Mouse (Mus musculus) left cerebral cortex, adult 9 months (tissue): ENCODE measurements around the gene Pole3.

Experiments
- DNase-seq, 2 experiments: peaks; one replicate each; pipeline ENCODE4 v3.0.0; 2022; ENCODE audit warnings: low spot score in 2 of 2

Gene Pole3

GRCm38 (mm10) chr4:62524651-62525488 is at the start of gene Pole3, which contains the start of gene 4933430I17Rik:
TSS of gene Pole3 (minus strand) at chr4:62525068.
TSS of gene 4933430I17Rik (plus strand) at chr4:62525369.
- DNase-seq, result peak; percentile 93 to 97

- no peak for DNase-seq
These were observed 45.2 kb upstream of the Pole3 start for GRCm38 (mm10) chr4:62570029-62570428.

- no peak for DNase-seq
These were observed 44.7 kb upstream of the Pole3 start for GRCm38 (mm10) chr4:62569603-62570002.

DNA sequence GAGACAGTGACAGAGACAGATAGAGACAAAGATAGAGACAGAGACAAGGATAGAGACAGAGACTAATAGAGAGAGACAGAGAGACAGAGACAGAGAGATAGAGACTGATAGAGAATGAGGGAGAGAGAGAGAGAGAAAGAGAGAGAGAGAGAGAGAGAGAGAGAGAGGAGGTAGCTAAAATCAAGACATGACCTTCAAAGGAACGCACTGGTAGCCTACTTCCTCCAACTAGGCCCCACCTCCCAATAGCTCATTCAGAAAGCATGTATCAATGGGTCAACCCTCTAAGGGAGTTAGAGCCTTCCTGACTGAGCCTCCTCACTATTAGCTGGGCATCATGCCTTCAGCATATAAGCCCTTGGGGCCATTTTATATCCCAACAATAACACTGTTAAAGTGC is 43.5 kb upstream of the Pole3 start:
- DNase-seq, result no peak

DNA sequence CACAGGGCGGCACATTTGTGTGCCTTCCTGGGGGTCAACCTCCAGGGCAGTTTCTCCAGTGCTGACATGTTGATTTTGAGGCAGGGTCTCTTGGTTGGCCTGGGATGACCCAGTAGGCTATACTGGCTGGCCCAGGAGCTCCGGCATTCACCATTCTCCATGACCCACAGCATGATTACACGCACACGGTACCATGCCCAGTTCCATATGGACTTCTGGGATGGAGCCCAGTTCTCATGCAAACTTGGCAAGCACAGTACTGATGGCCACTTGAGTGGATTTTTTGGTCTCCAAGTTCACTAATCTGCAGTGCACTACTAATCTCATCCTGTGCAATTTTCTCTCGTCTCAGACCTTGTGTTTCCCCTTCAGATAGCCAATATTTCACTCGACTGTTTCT is 42.8 kb upstream of the Pole3 start:
- no peak for DNase-seq

DNA sequence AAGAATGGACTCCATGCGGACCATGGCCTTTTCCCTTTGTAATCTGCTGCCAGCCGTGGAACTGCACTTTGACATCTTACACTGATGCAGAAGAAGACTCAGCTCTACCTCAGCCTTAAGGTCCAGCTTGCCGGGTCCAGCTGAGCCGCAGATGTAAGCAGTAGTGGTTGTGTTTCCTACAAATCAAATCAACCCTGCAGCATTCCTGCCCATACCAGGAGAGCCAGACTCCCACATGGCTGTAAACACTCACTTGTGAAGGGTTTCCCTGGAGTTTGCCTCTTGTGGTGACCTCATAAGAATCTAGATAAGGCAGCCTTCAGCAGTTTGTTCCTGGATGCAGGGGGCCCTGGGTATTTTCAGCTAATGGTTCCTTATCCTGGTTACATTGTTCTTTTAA is 41.7 kb upstream of the Pole3 start:
- no peak for DNase-seq

DNA sequence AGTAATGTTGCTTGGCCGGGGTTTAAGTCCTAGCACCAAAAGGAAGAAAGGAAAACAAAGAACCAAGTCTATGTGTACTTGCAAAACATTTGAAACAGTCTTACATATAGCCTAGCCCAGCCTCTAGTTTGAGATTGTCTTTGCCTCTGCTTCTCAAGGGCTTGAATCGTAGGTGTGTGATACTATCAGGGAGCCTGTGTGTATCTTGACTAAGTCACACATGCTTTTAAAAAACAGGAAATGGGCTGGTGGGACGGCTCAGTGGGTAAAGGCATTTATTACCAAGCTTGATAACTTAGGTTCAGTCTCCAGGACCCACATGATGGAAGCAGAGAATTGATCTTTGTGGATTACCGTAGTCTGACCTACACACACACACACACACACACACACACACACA is 37.1 kb upstream of the Pole3 start:
- DNase-seq, result no peak

DNA sequence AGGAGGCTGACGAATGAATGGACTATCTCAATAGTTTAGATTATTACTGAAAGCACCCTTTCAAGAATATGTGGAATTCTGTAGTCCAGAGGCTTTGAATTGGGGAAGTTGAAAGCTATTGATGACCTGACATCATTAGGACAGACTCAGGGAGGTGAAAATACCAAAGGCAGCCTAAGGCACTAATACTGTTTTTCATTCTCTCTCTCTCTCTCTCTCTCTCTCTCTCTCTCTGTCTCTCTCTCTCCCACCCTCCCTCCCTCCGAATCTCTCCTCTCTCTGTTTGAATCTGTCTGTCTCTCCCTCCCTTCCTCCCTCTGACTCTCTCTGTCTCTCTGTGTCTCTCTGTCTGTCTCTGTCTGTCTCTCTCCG is 36.7 kb upstream of the Pole3 start:
- DNase-seq, result no peak

DNA sequence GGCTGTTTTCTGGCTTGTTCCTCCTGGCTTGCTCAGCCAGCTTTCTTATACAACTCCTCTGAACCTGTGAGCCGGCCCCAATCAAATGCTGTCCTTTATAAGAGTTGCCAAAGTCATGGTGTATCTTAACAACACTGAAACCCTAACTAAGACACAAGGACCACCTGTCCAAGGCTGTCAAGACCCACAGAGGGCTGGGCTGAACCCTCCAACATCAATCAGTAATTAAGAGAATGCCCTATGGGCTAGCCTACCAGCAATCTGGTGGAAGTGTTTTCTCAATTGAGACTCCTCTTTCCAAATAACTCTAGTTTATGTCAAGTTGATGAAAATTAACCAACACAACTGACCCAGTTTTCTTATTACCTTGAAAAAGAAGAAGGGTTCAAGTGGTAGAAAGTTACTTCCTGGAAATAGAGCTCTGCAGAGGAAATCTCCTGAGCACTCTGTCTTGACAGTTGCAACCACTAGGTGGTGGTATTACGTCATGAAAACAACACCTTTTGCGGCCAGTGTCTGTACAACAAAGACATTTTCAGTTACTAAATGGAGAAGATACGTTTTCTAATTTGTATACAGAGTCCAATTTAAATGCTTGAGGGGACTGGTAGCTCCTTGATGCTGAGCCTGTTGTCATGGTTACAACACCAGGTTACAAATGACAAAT is 36.2 kb upstream of the Pole3 start:
- peak; percentile 42 to 83 for DNase-seq

DNA sequence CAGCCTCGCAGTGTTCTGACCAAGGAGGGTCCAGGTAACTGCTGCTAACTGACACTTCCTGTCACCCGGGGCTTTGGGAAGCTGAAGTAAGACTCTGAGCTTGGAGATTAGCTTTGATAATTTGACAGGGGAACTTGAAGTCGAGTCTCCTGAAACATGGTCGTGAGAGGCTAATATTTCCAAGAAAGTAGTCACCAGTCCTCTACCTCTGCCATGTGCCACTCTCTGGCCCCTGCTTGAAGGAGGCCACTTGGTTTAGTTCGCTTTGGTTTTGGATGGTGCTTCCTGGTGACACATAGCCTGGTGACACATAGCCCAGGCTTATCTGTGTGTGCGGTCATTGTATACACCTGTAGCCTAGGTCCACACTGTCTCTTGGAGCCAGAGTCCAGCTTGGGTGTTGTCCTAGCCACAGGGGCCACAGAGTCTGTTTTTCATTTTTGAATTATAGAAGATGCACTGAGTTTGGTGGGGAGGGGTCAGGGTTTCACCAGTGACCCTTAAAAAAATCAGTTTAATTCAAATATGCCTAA is 35.0 kb upstream of the Pole3 start, which contains the start of gene Rgs3:
Gene Rgs3 (plus strand): TSS at position 51 of the 533 bp plus-strand sequence.
- DNase-seq, result no peak

GRCm38 (mm10) chr4:62557436-62557835 is 32.6 kb upstream of the Pole3 start:
- DNase-seq, result peak in 1 of 2 experiments; percentile 8

DNA sequence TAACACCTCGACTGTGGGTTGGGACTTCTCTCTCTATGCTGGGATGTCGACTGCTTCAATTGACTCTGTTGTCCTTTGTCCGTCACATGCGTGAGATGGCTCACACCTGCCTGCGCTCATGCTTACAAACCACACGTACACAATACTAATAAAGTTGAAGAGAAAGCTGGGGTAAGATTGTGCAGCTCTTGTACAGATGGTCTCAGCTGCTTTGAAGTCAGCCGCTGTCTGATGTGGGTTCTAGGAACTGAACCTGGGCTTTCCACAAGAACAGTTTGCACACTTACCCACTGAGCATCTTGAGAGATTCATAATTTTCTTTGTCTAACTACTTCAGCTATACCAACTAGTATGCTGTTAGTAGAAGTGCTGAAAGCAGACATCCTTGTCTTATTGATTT is 27.1 kb upstream of the Pole3 start:
- DNase-seq, result no peak

DNA sequence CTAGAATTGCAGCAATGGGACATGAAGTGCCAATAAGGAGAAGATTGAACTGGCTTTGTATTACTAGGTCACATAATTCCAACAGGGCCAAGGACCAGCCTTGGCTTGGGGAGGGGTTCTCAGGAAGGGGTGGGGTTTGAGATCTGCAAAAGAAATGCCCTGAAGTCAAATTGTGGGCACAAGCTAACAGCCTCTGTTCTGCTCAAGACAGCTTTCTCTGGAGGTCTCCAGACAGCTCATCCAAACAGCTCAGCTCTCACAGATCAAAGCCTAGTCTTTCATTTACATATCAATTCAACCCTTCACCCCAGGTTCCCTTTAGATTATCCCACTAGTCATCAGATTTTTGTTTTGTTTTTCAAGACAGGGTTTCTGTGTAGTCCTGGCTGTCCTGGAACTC is 19.9 kb upstream of the Pole3 start:
- DNase-seq, result no peak

GRCm38 (mm10) chr4:62543782-62544181 is 18.9 kb upstream of the Pole3 start:
- DNase-seq, result no peak

GRCm38 (mm10) chr4:62541802-62542201 is 16.9 kb upstream of the Pole3 start:
- DNase-seq, result no peak

GRCm38 (mm10) chr4:62533729-62534128 is 8.9 kb upstream of the Pole3 start:
- DNase-seq, result no peak

- DNase-seq, result no peak
These were observed 2.8 kb upstream of the Pole3 start for GRCm38 (mm10) chr4:62527655-62528054.

GRCm38 (mm10) chr4:62526256-62526655 is 1.4 kb upstream of the Pole3 start:
- DNase-seq, result no peak

DNA sequence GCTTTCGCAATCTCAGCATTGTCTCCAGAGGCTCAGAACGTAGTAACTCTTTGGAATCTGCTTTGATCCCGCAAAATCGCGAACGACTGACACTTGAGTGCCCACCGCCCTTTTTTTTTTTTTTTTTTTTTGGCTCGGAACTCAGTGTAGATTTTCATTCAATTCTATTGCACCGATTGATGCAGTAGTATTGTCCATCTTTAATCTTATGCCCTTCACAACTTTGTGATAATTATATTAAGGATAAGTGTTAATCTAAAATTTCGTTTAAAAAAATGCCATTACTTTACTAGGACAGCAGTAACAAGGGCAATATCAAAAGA is 582 bp upstream of the Pole3 start:
- no peak for DNase-seq

DNA sequence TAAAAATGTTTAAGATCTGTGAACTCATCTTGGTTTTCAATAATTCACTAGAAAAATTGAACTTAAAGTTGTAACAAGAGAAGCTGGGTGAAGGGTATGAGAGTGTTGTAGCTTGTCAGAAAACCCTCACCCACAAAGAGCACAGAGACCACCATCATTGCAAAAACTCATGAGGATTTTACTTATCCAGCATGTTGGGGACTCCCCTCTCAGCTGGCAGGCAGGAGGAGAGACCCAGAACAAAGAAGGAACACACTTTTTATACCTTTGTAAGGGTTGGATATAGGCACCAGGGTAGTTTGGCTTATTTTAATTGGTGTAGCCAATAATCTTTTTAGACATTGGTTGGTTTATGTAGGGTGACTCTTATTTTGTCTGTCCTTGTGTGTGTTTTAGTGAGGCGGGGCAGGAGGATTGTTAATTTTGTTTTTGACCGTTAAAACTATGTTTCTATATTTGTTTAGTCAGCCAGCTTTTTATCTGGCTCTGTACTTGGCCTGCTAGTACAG is 3.9 kb downstream of the Pole3 start:
- DNase-seq, result no peak

DNA sequence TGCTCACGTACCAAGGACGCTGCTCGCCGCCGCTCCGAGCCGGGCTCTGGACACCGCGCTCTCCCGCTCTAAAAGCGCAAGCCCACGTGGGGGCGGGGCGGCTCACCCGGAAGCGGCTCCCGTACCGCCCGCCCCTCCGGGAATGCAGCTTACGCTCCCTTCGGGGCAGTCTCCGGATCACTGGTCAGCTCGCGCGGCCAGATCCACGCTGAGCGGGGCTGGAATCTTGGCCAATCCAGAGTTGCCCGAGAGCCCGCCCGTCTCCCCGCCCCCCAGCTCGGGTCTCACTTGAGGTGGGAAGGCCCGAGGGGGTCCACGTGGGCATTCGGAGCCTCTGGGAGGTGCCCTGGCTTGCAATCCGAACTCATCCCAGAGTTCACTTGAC is 5.0 kb downstream of the Pole3 start, which contains the start of gene Alad:
Gene Alad (minus strand): TSS at position 70 of the 385 bp plus-strand sequence.
- peak in 1 of 2 experiments; percentile 74 for DNase-seq

- no peak for DNase-seq
These were observed 5.6 kb downstream of the Pole3 start for GRCm38 (mm10) chr4:62519122-62519848.
